Mouse (Mus musculus) stomach, embryonic 16.5 days (tissue): ENCODE measurements around the gene Pax5. TPM values are rescaled to one million over a fixed set of nuclear protein-coding genes. Genes with fewer than 3 reads are reported as not detected.

Experiments
- ATAC-seq: fragments of 200-750 bp; cut with Nextera tagmentation; 2 replicates; pipeline ENCODE4 v1.8.0; 2017; ENCODE audit warnings: moderate number of reproducible peaks, moderate TSS enrichment; ENCODE audit not compliant: insufficient read depth, low FRiP score
- H3K27ac ChIP-seq: fragments of 300-500 bp; sonication (generic); 2 replicates; pipeline ENCODE4 v1.5.1; 2014; ENCODE audit warnings: low read length
- H3K27me3 ChIP-seq: fragments of 300-500 bp; sonication (generic); 2 replicates; pipeline ENCODE4 v1.6.1; 2014; ENCODE audit warnings: low read length, control low read depth, mixed read lengths; ENCODE audit not compliant: control insufficient read depth, insufficient read depth
- H3K36me3 ChIP-seq: fragments of 300-500 bp; sonication (generic); 2 replicates; pipeline ENCODE4 v1.6.1; 2014; ENCODE audit warnings: low read length; ENCODE audit not compliant: control insufficient read depth, insufficient read depth
- H3K4me1 ChIP-seq: fragments of 300-500 bp; sonication (generic); 2 replicates; pipeline ENCODE4 v1.6.1; 2014; ENCODE audit warnings: low read length, control low read depth, mixed read lengths; ENCODE audit not compliant: control insufficient read depth, insufficient read depth
- H3K4me2 ChIP-seq: fragments of 300-500 bp; sonication (generic); 2 replicates; pipeline ENCODE4 v1.6.1; 2014; ENCODE audit warnings: low read depth, low read length, mixed read lengths
- H3K4me3 ChIP-seq: fragments of 300-500 bp; sonication (generic); replicated peaks from 2 replicates; pipeline ENCODE4 v1.5.1; 2014; ENCODE audit warnings: mild to moderate bottlenecking, low read length
- H3K9ac ChIP-seq: fragments of 300-500 bp; sonication (generic); 2 replicates; pipeline ENCODE4 v1.6.1; 2014; ENCODE audit warnings: low read length
- H3K9me3 ChIP-seq: fragments of 300-500 bp; sonication (generic); replicated peaks from 2 replicates; pipeline ENCODE4 v1.6.1; 2016; ENCODE audit warnings: low read length, control low read depth; ENCODE audit not compliant: control insufficient read depth
- WGBS: fragments of 180-500 bp; shearing (Covaris S2); extraction: QIAGEN DNeasy Blood & Tissue Kit; methylation state at CpG from one replicate; pipeline ENCODE4 v1.1.7; 2014; 5-methylcytosine and 5-hydroxymethylcytosine counted together
- polyA plus RNA-seq: library from polyadenylated mRNA; unstranded; fragments of >200 nt; fragmentation: Nextera tagmentation; extraction: Ambion mirVana; gene quantifications from 2 replicates; pipeline ENCODE4 v1.2.1, GENCODE M21; 2015

Pax5 gene
- polyA plus RNA-seq, 1 experiment from 2014 or later, result 0.03 TPM

DNA sequence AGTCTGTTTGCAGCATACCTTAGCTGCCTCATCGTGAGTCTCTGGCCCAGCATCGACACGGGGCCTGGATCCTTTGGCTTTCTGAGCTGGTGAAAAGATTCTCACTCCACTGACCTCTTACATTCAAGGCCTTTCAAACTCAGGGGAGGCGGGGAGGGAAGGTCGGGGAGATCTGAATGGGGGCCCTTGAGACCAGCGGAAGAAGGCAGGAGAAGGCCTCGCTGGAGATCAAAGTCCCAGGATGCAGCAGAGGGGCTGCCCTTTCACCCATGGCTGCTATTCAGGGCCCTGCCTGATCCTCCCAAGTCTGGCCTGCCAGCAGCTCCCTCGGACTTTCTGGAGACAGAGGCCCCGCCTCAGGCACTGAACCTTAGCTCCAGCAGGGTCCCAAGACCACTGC is 36.6 kb downstream of the Pax5 start:
- H3K9ac ChIP-seq, result no peak overlapping the region
- ATAC-seq, result no peak
- no peaks in the 10 kb centered on the region for H3K9me3 ChIP-seq
- H3K4me2 ChIP-seq, result no peak overlapping the region
- H3K27ac ChIP-seq, result no peak overlapping the region
- no peaks in the 10 kb centered on the region for H3K36me3 ChIP-seq
- H3K27me3 ChIP-seq, result no peaks in the 10 kb centered on the region; the same call in 1 of the 2 replicates
- 43% methylated on average over 9 of the region's 9 CpGs for WGBS
- no peaks in the 10 kb centered on the region for H3K4me1 ChIP-seq
- no peak overlapping the region for H3K4me3 ChIP-seq

DNA sequence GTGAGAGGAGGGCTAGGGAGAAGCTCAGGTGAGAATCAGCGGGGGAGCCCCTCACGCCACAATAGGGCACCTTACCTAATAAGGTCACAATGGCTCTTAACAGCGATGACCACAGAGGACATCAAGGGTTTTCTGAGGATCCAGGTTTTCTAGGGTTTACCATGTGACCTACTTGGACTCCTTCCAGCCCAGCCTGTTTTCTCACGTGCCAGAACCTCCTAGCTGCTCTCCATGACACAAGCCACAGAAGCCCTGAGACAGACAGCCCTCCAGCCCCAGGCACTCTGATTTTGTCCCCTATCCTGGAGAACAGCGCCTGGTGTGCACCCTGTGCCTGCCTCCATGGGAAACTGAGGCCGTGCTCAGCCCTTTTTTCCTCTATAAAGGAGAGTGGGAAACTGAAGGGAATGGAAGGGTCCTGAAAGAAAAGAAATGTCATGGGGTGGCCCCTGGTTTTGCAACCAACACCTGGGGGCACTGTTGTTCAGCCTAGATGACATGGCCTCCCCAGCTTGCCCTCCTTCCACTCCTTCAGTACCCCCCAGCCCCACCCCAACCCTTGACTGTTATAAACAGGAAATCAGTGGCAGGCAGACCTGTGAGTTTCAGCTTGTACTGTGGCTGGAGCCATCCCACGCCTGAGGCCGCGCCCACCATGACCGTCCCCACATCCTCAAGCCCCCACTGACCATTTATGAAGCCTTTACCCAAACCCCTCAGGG is 37.9 kb downstream of the Pax5 start:
- Histone ChIP-seq H3K27ac (no peak overlapping the region), H3K4me3 (no peak overlapping the region), H3K9ac (no peak overlapping the region), H3K9me3 (no peaks in the 10 kb centered on the region), H3K4me1 (no peaks in the 10 kb centered on the region), H3K4me2 (no peak overlapping the region), H3K27me3 (no peaks in the 10 kb centered on the region), H3K36me3 (no peaks in the 10 kb centered on the region)
- ATAC-seq, result no peak
- WGBS, result 51% methylated on average over 10 of the region's 10 CpGs

DNA sequence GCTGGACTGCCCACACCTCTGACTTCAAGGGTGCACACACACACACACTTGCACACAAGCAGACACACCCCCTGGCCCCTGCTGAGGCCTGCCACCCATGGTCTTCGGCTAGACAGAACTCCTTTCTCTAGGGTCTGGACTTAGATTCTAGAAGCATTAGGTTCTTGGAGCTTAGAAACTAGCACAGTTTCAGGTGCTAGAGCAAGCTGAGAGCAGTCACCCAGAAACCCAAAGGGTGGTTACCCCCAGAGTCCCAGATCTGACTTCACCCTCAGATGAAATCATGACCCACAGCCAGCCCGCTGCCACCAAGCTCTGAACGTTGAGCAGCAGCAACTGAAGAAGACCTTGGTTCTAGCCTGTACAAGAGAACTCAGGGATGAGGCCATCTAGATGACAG is 38.8 kb downstream of the Pax5 start:
- H3K4me1 ChIP-seq, result no peaks in the 10 kb centered on the region
- H3K27ac ChIP-seq, result no peak overlapping the region
- no peaks in the 10 kb centered on the region for H3K27me3 ChIP-seq
- no peaks in the 10 kb centered on the region for H3K36me3 ChIP-seq
- ATAC-seq, result no peak
- H3K9me3 ChIP-seq, result no peaks in the 10 kb centered on the region
- H3K4me3 ChIP-seq, result no peak overlapping the region
- no peak overlapping the region for H3K4me2 ChIP-seq
- WGBS, result 83% methylated on average over 3 of the region's 3 CpGs
- H3K9ac ChIP-seq, result no peak overlapping the region

DNA sequence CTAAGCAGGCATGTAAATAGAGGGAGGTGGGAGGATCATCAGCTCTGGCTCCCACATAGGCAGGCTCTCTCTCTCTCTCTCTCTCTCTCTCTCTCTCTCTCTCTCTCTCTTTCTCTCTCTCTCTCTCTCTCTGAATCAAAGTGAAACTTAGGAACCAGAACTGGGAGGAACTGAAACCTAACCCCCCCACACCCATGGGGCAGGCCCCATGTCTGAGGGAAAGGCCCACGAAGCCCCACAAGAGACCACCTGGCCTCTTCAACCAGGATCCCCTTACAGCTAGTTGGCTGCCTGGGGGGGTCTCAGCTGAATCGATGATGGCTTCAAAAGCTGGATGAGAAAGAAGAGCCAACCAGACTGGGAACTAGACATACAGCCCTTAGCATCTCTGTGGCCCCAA is 39.3 kb downstream of the Pax5 start:
- no peaks in the 10 kb centered on the region for H3K4me1 ChIP-seq
- 87% methylated on average over 2 of the region's 2 CpGs for WGBS
- H3K9me3 ChIP-seq, result no peaks in the 10 kb centered on the region
- no peaks in the 10 kb centered on the region for H3K36me3 ChIP-seq
- no peak overlapping the region for H3K9ac ChIP-seq
- no peak overlapping the region for H3K4me2 ChIP-seq
- H3K27me3 ChIP-seq, result no peaks in the 10 kb centered on the region
- ATAC-seq, result no peak
- H3K27ac ChIP-seq, result no peak overlapping the region
- no peak overlapping the region for H3K4me3 ChIP-seq

DNA sequence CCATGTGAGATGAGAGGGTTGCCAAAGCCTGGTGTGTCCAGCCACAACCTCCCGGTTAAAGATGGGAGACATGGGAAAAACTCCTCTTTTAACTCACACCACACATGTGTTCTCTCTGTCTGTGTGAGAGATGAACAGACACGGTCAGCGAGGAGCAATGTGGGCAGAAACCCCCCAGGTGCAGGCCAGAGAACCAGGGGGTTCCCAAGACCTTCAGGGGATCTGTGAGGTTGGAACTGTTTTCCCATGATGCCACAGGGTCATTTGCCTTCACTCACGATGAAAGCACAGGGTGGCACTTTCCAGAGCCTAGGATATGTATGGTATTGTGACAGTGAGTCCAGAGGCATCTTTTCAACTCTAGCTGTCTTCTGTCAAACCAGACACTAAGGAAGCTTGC is 39.9 kb downstream of the Pax5 start:
- Histone ChIP-seq H3K27ac (no peak overlapping the region), H3K4me2 (no peak overlapping the region), H3K9me3 (no peaks in the 10 kb centered on the region), H3K9ac (no peak overlapping the region), H3K36me3 (no peaks in the 10 kb centered on the region), H3K27me3 (peaks cover 5% of the 10 kb centered on the region; the same call in 1 of the 2 replicates), H3K4me1 (no peaks in the 10 kb centered on the region), H3K4me3 (no peak overlapping the region)
- no peak for ATAC-seq
- 71% methylated on average over 4 of the region's 4 CpGs for WGBS

DNA sequence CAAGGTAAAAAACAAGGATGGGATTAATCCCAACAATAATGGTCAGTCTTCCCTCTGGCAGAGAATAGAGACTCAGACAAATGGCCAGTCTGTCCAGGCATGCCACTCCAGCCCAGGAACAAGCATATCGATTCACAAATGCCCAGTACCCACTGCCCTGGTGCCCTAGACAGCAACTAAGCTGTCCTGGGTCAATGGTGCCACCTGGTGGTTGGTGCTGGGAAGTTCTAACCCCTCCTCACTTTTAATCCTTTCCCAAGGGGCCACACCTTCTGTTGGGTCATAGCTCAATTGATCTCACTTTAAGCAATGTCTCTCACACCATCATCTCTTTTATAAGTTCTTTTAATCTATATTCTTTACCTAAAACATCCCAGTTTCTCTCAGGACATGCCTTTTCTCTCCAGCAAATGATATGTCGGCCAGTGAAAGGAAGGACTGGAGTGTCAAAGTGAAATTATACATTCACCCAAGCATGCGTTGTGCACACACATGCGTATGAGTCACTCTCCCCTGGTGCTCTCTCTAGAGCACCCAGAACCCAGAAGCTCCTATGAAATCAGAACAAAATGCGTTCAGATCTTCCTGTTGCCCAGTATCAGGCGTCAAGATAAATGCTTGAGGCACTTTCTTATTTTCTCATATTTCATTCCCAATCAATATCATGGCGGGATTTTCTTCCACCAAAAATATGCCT is 40.7 kb downstream of the Pax5 start:
- Histone ChIP-seq H3K27me3 (peaks cover 5% of the 10 kb centered on the region), H3K27ac (no peak overlapping the region), H3K4me1 (no peaks in the 10 kb centered on the region), H3K9me3 (no peaks in the 10 kb centered on the region), H3K9ac (no peak overlapping the region), H3K4me3 (no peak overlapping the region), H3K4me2 (no peak overlapping the region), H3K36me3 (no peaks in the 10 kb centered on the region)
- no peak for ATAC-seq
- WGBS, result 75% methylated on average over 7 of the region's 7 CpGs

DNA sequence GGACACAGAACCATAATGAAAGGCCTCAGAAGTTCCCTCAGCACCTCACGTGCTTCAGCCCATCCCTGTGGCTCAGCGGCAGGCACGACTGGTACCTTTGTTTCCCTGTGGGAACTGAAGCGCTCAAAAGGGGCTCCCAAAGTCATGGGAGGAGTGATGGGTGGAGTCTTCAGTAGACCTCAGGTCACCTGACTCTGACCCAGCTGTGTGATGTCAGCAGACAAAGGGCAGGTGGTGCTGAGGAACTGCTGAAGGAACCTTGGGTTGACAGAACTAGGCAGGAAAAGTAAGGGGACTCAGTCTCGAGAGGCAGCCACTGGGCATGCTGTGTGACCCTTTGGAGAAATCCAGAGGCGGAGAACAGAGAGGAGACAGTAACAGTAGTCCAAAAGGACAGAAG is 41.7 kb downstream of the Pax5 start:
- H3K4me1 ChIP-seq, result 0 out of 2 replicates have a peak, but pooled peaks cover 3% of the 10 kb centered on the region
- H3K9ac ChIP-seq, result no peak overlapping the region
- H3K27me3 ChIP-seq, result peaks cover 10% of the 10 kb centered on the region
- WGBS, result 71% methylated on average over 6 of the region's 6 CpGs
- no peak for ATAC-seq
- H3K27ac ChIP-seq, result no peak overlapping the region
- no peak overlapping the region for H3K4me3 ChIP-seq
- H3K4me2 ChIP-seq, result no peak overlapping the region
- H3K36me3 ChIP-seq, result no peaks in the 10 kb centered on the region
- H3K9me3 ChIP-seq, result no peaks in the 10 kb centered on the region

DNA sequence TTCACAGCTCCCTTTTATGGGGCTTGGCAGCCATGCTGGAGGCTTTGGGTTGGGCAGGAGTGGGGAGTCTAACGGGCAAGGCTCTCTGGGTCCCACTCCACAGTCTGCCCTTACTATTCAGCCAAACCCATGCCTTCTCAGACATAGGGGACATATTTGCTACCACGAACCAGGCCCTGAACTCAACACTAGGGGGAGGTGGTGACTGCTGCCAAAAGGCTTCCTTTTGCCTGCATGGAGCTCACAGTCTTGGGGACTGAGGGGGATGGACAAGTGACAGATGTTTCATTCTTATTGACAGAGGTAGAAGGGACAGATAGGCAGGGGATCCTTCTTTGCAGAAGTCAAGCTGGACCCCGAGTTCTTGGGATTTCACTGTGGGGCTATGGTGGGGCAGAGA is 42.1 kb downstream of the Pax5 start:
- ATAC-seq, result no peak
- no peak overlapping the region for H3K9ac ChIP-seq
- no peak overlapping the region for H3K27ac ChIP-seq
- H3K4me3 ChIP-seq, result no peak overlapping the region
- no peaks in the 10 kb centered on the region for H3K9me3 ChIP-seq
- H3K4me1 ChIP-seq, result 0 out of 2 replicates have a peak, but pooled peaks cover 3% of the 10 kb centered on the region
- H3K27me3 ChIP-seq, result peaks cover 14% of the 10 kb centered on the region
- H3K36me3 ChIP-seq, result no peaks in the 10 kb centered on the region
- 68% methylated on average over 3 of the region's 3 CpGs for WGBS
- no peak overlapping the region for H3K4me2 ChIP-seq

DNA sequence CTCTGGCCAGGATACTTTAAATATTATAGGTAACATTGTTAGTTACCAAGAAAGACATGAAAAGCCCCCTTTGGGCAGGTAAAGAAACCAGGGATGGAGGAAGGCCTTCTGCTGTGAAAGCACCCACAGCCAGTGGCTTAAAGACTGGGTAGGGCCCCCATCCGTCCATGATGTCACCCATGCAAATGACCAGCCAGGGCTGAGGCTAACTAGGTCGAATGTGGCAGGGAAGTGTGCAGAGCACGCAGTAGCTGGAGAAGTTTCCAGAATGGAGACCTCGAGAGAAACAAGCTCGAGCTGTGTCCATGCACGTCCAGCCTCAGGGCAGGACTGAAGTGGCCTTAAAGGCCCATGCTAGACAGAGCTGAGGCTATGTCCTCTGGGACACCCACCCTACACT is 42.9 kb downstream of the Pax5 start:
- WGBS, result 75% methylated on average over 6 of the region's 6 CpGs
- Histone ChIP-seq H3K9ac (no peak overlapping the region), H3K36me3 (no peaks in the 10 kb centered on the region), H3K4me3 (no peak overlapping the region), H3K4me2 (no peak overlapping the region), H3K27ac (no peak overlapping the region), H3K4me1 (0 out of 2 replicates have a peak, but pooled peaks cover 3% of the 10 kb centered on the region), H3K9me3 (no peaks in the 10 kb centered on the region), H3K27me3 (peaks cover 21% of the 10 kb centered on the region)
- ATAC-seq, result no peak
